Mouse (Mus musculus) heart, embryonic 14.5 days (tissue): ENCODE measurements around the gene Clrn2. TPM values are rescaled to one million over a fixed set of nuclear protein-coding genes. Genes with fewer than 3 reads are reported as not detected.

Source experiments
- ATAC-seq: fragments of 200-750 bp; cut with Nextera tagmentation; 2 replicates; pipeline ENCODE4 v1.8.0; 2017; ENCODE audit warnings: low read depth, moderate TSS enrichment; ENCODE audit not compliant: insufficient number of reproducible peaks, insufficient read depth, low FRiP score
- H3K27ac ChIP-seq, 2 experiments: fragments of 200-500 bp in 1 of 2; fragments of 300-500 bp in 1 of 2; sonication (generic) in 1 of 2; replicated peaks in 1 of 2; 2 replicates each; pipeline ENCODE4 v1.5.1; 2012 to 2014; ENCODE audit warnings: low read depth in 2 of 2, low read length in 2 of 2, control low read depth in 1 of 2, mild to moderate bottlenecking in 1 of 2, mixed read lengths in 1 of 2; ENCODE audit not compliant: control insufficient read depth in 1 of 2, insufficient read depth in 1 of 2
- H3K27me3 ChIP-seq: fragments of 300-500 bp; sonication (generic); 2 replicates; pipeline ENCODE4 v1.6.1; 2014; ENCODE audit warnings: mild to moderate bottlenecking, low read length, control low read depth; ENCODE audit not compliant: control insufficient read depth, insufficient read depth
- H3K36me3 ChIP-seq: fragments of 300-500 bp; sonication (generic); 2 replicates; pipeline ENCODE4 v1.6.1; 2014; ENCODE audit warnings: mild to moderate bottlenecking, control low read depth, low read length, mixed read lengths; ENCODE audit not compliant: control insufficient read depth, insufficient read depth
- H3K4me1 ChIP-seq, 2 experiments: fragments of 200-500 bp in 1 of 2; fragments of 300-500 bp in 1 of 2; sonication (generic) in 1 of 2; 2 replicates each; pipeline ENCODE4 v1.6.1; 2012 to 2014; ENCODE audit warnings: low read length in 2 of 2, control low read depth in 1 of 2, mixed read lengths in 1 of 2; ENCODE audit not compliant: control insufficient read depth in 2 of 2, insufficient read depth in 2 of 2
- H3K4me2 ChIP-seq: fragments of 300-500 bp; sonication (generic); 2 replicates; pipeline ENCODE4 v1.6.1; 2014; ENCODE audit warnings: mild to moderate bottlenecking, low read length
- H3K4me3 ChIP-seq, 2 experiments: fragments of 200-500 bp in 1 of 2; fragments of 300-500 bp in 1 of 2; sonication (generic) in 1 of 2; 2 replicates each; pipeline ENCODE4 v1.5.1; 2012 to 2014; ENCODE audit warnings: low read length in 2 of 2, mild to moderate bottlenecking in 2 of 2, control low read depth in 1 of 2, low read depth in 1 of 2, moderate library complexity in 1 of 2; ENCODE audit not compliant: control insufficient read depth in 1 of 2, insufficient read depth in 1 of 2
- H3K9ac ChIP-seq: fragments of 300-500 bp; sonication (generic); 2 replicates; pipeline ENCODE4 v1.6.1; 2014; ENCODE audit warnings: mild to moderate bottlenecking, low read length
- H3K9me3 ChIP-seq: fragments of 300-500 bp; sonication (generic); 2 replicates; pipeline ENCODE4 v1.6.1; 2016; ENCODE audit warnings: low read length, control low read depth; ENCODE audit not compliant: control insufficient read depth
- WGBS: fragments of 180-500 bp; shearing (Covaris S2); extraction: QIAGEN DNeasy Blood & Tissue Kit; methylation state at CpG from one replicate; pipeline ENCODE4 v1.1.7; 2014; 5-methylcytosine and 5-hydroxymethylcytosine counted together
- polyA plus RNA-seq: library from polyadenylated mRNA; unstranded; fragments of >200 nt; fragmentation: Nextera tagmentation; extraction: Ambion mirVana; gene quantifications from 2 replicates; pipeline ENCODE4 v1.2.1, GENCODE M21; 2014

Gene Clrn2
- polyA plus RNA-seq, 1 experiment from 2014 or later, result not detected

DNA sequence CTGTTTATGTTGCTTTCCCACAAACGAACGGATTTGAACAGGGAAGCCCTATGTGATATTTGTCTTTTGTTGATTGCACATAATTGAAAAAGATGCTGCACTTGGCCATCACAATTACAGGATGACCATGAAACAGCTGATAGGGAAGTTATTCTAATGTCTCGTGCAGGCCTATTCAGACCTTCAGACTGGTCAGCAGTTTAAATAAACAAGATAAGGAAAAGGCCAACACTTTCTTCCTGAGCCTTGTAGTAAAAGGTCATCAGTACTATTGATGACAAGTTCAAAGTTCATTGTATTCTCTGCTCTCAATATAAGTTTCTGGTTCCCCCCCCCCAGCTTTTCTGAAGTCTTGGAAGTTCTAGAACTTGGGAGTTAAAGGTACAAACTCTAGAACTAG lies 29.1 kb downstream of the Clrn2 start:
- Histone ChIP-seq H3K36me3 (no peaks in the 10 kb centered on the region), H3K27me3 (peaks cover 2% of the 10 kb centered on the region), H3K9ac (no peak overlapping the region), H3K4me2 (no peak overlapping the region), H3K4me1 (no peaks in the 10 kb centered on the region), H3K27ac (no peak overlapping the region), H3K9me3 (no peaks in the 10 kb centered on the region), H3K4me3 (no peak overlapping the region)
- ATAC-seq, result no peak
- 50% methylated on average over 3 of the region's 3 CpGs for WGBS

DNA sequence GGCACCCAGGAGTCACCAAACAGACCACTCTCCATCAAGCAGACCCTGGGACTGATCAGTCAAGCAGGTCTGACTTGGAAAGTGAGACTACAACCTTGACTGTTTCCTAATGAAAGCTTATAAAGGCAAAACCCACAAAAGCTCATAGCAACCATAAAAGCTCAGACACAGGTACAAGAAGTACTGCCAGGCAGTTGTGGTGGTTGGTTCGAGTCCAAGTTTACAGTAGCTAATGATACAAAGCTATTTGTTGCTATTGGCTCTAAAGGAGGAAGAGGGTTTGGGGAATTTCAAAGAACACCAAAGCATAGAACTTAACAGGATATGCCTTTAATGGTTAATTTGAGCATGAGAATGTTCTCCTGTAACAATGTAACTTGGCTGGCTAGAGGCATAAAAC lies 30.1 kb downstream of the Clrn2 start:
- no peak for ATAC-seq
- Histone ChIP-seq H3K9me3 (no peaks in the 10 kb centered on the region), H3K36me3 (no peaks in the 10 kb centered on the region), H3K27ac (no peak overlapping the region), H3K4me2 (no peak overlapping the region), H3K27me3 (peaks cover 4% of the 10 kb centered on the region), H3K4me3 (no peak overlapping the region), H3K9ac (no peak overlapping the region), H3K4me1 (no peaks in the 10 kb centered on the region)
- 59% methylated on average over 1 of the region's 1 CpGs for WGBS

DNA sequence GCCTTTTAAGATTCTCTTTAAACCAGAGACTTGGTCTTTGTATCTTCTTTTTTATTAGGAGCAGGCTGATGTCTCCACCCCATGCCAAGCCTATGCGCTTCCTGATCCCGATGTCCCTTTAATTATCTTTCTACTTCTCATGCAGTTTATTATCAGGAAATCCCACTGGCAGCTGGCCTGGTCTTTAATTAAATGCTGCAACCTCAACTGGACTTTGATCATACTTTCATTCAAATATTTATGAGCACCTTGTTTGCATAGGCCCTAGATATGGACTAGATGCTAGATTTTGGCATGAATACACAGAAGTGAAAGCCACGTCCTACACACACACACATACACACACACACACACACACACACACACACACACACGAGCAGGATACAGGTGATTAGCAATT lies 38.2 kb downstream of the Clrn2 start:
- 68% methylated on average over 4 of the region's 4 CpGs for WGBS

DNA sequence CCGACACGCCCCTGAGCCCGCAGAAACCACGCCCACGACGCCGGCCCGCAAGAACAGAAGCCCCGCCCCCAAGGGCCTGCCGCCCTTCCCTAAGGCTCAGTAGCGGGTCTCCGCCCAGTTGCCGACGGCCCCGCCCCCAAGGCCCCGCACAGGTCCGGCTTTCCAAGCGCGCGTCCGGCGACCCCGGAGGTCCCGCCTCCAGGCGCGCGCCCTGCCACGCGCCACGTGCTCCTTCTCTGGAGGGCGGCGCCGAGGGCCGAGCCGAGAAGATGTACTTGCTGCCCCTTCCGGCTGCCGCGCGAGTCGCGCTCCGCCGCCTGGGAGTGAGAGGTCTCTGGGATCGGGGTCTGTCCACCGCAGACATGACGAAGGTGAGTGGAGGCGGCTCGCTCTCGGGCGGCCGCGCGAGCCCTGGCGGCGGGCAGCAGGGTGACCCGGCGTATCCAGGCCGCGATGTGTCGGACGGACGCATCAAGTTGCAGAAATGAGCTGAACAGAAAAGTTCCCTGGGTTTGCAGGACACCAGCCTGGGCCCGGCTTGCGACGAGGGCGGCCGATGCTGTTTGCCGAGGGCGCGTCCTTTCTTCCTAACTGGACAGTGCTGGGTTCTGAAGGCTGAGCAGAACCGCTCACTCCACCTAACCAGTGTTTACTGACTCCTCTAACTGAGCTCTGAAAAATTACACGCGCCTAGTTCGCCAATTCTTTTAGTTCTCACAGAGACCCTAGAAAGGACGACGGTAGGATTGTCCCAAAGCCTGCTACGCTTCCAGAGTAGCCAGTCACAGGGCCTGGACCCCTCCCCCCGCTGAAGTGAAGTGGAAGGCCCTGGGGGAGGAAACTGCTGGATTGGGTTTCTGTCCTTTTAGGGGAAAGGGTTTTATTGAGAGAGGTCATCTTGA lies 39.9 kb downstream of the Clrn2 start, which contains the start of gene Lap3:
Gene Lap3, plus strand, starts transcription at position 184 of the 902 bp plus-strand sequence.
- Histone ChIP-seq H3K9me3 (no peaks in the 10 kb centered on the region), H3K36me3 (peaks cover 30% of the 10 kb centered on the region), H3K4me1 (peaks cover 8% of the 10 kb centered on the region in 2 experiments), H3K4me3 (peak within 1 kb of the TSS; percentile 69 to 76), H3K27ac (peak within 1 kb of the TSS; percentile 17 to 71), H3K4me2 (peak within 1 kb of the TSS; percentile 82), H3K27me3 (0 out of 2 replicates have a peak, but pooled peaks cover 3% of the 10 kb centered on the region), H3K9ac (peak within 1 kb of the TSS; percentile 84)
- peak; percentile 96 for ATAC-seq
- WGBS, result under 1% methylated on average over 78 of the region's 78 CpGs

More for the DNA sequence above, 38.2 kb downstream of the Clrn2 start:
- Histone ChIP-seq H3K4me2 (no peak overlapping the region), H3K27me3 (peaks cover 7% of the 10 kb centered on the region), H3K9me3 (no peaks in the 10 kb centered on the region), H3K4me3 (no peak overlapping the region), H3K9ac (no peak overlapping the region), H3K4me1 (peaks cover 8% of the 10 kb centered on the region in 2 experiments), H3K27ac (no peak overlapping the region), H3K36me3 (peaks cover 15% of the 10 kb centered on the region)
- ATAC-seq, result no peak

DNA sequence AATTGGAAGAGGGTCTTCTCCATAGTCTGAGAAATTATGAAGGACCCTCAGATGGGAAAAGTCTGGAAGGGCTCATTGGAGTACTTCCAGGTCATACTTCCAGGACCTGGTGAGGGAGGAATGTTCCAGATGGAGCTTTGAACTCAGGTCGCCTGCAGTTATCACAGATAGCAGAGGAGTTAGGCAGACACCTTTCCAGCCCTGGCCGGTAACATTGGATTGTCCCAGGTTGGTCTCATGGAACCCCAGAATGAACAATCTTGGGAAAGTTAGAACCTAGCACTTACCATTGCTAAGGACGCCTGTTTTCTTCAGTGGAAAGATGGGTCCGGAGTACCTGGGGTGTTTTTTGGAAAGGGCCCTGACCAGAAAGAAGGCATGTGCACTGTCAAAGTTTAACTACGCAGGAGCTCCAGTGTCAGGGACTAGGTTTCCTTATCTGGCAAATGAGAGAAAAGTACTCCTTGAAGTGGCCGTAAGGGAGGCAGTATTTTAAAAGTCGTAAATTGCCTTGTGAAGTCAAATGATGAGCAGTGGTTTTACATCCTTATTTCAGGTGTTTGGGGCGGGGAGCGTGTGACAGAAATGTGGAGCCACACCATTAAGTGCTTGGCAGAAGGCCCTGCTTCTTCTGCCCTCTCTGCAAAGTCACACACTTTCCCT lies 40.7 kb downstream of the Clrn2 start:
- Histone ChIP-seq H3K27me3 (0 out of 2 replicates have a peak, but pooled peaks cover 3% of the 10 kb centered on the region), H3K9ac (peak overlapping the region; percentile 84), H3K4me3 (peak overlapping the region; percentile 69 to 76), H3K27ac (no peak overlapping the region), H3K9me3 (no peaks in the 10 kb centered on the region), H3K4me2 (peak overlapping the region; percentile 82), H3K36me3 (peaks cover 36% of the 10 kb centered on the region), H3K4me1 (peaks cover 8% of the 10 kb centered on the region in 2 experiments)
- no peak for ATAC-seq
- 53% methylated on average over 9 of the region's 9 CpGs for WGBS

DNA sequence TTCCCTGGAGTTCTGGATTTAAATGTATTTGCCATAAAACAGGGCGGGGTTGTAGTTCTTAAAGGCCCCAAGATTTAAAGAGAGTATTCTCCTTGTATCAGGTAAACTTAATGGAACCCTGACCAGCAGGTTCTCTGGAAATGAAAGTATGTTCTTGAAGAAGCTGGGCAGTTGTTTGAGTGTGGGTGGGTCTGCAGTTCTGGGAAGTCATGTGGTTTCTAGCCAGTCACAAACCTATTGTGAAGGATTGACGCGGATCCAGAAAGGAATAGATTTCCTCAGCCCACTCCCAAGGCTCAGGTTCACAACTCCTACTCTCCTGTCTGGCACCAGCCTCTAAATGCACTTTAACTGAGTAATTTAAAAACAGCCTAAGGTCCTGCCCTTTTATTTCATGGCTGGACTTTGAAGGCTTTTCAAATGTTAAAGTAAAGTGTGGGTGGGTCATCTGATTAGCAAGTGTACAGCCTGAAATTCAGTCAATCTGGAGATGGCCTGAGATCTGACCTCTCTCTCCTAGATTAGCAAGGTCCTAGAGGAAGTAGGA lies 42.0 kb downstream of the Clrn2 start:
- no peak overlapping the region for H3K9ac ChIP-seq
- H3K27ac ChIP-seq, result no peak overlapping the region
- H3K4me1 ChIP-seq, result peaks cover 8% of the 10 kb centered on the region in 2 experiments
- no peak overlapping the region for H3K4me3 ChIP-seq
- 86% methylated on average over 3 of the region's 3 CpGs for WGBS
- peaks cover 48% of the 10 kb centered on the region for H3K36me3 ChIP-seq
- H3K9me3 ChIP-seq, result no peaks in the 10 kb centered on the region
- no peak overlapping the region for H3K4me2 ChIP-seq
- ATAC-seq, result no peak
- H3K27me3 ChIP-seq, result no peaks in the 10 kb centered on the region

DNA sequence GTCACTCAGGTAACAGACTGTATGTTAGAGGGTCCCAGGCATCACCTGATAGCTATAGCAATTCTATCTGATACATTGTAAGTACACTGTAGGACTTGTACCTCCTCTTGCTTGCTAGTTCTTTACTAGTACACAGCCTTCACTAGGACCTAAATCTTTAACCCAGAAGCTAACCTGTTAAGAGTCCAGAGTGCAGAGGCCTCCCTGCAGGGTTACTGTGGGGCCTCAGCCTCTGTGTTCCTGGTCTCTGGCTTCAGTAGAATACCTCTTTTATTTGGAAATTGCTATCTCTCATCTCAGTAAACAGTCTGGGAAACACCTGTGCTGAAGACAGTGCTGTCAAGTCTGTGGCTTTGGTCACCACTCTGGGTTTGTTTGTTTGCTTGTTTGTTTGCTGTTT lies 42.5 kb downstream of the Clrn2 start:
- no peak overlapping the region for H3K27ac ChIP-seq
- H3K27me3 ChIP-seq, result no peaks in the 10 kb centered on the region
- ATAC-seq, result no peak
- peaks cover 54% of the 10 kb centered on the region for H3K36me3 ChIP-seq
- no peak overlapping the region for H3K9ac ChIP-seq
- H3K4me3 ChIP-seq, result no peak overlapping the region
- H3K4me1 ChIP-seq, result peaks cover 8% of the 10 kb centered on the region in 2 experiments
- no peaks in the 10 kb centered on the region for H3K9me3 ChIP-seq
- no peak overlapping the region for H3K4me2 ChIP-seq
